In the genomic region with DNA sequence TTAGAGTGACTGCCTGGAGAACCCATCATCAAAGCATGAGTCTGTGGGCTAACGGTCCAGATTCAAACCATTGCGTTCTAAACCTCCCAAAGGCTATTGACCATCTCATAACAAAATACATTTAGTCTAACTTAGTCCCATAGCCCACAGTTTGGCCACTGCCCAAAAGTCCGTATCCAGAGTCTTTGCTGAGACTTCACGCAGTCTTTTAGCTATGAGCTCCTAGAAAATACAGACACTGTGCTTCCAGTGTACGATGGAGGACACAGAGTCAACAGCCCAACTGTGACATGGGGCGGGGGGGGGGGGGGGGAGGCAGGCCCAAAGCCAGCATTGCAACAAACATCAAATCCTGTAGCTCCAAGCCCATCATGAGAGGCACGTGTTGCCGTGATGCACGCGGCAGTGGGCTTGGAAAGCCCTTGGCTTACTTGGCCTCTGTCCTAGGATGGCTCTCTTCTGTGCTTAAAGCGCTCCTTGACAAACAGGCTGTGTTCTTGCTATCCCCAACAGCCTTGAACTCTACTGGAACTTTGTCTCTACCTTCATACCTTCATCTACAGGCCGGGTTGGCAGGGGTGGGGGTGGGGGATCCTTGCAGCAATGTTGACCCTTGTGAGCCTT, we compare ENCODE assay signal across 9 mouse cellular contexts. TPM values are rescaled to one million over a fixed set of nuclear protein-coding genes. Genes with fewer than 3 reads are reported as not detected.
DNase-seq lines count a peak whose midpoint lies in the region; ATAC-seq and TF ChIP-seq lines count a peak whose summit lies in the region.
"Had no signal": no experiment of that assay in that cellular context is flagged by ENCODE, and none has a peak within 500 bp of the region (broad histone marks: within the 10 kb centered on the region; RNA-seq: fewer than 3 reads in every experiment).

No protein-coding gene starts in this region.

- WGBS in kidney, postnatal 0 days = 77% methylated on average over 12 of the region's 12 CpGs
- 89% methylated on average over 11 of the region's 12 CpGs for WGBS in forebrain, embryonic 12.5 days
- 77% methylated on average over 12 of the region's 12 CpGs for WGBS in intestine, embryonic 15.5 days
- 79% methylated on average over 12 of the region's 12 CpGs for WGBS in neural tube, embryonic 13.5 days

- H3K4me2 ChIP-seq in kidney, postnatal 0 days (ENCODE audit: low read length) = peak overlapping the region; percentile 50
- H3K4me2 ChIP-seq in forebrain, embryonic 12.5 days = peak overlapping the region; percentile 44
- H3K4me2 ChIP-seq in intestine, embryonic 15.5 days (replicated peaks) = peak overlapping the region; percentile 51
- H3K4me2 ChIP-seq in neural tube, embryonic 13.5 days = peak overlapping the region; percentile 47

- peak overlapping the region; percentile 28 for H3K4me3 ChIP-seq in kidney, postnatal 0 days (replicated peaks; ENCODE audit: low read depth, low read length)
- peak overlapping the region; percentile 26; the same call in 1 of the 2 replicates for H3K4me3 ChIP-seq in forebrain, embryonic 12.5 days (replicated peaks)
- H3K4me3 ChIP-seq in intestine, embryonic 15.5 days (replicated peaks) = peak overlapping the region; percentile 33; the same call in 1 of the 2 replicates
- H3K4me3 ChIP-seq in neural tube, embryonic 13.5 days = peak overlapping the region; percentile 31

- H3K9ac ChIP-seq in kidney, postnatal 0 days (ENCODE audit: low read depth, low read length) = peak overlapping the region; percentile 24; the same call in 1 of the 2 replicates
- no peak overlapping the region for H3K9ac ChIP-seq in forebrain, embryonic 12.5 days
- H3K9ac ChIP-seq in intestine, embryonic 15.5 days = no peak overlapping the region
- 0 out of 2 replicates have a peak overlapping the region, but pooled peaks have one; percentile 31 for H3K9ac ChIP-seq in neural tube, embryonic 13.5 days

- H3K27me3 ChIP-seq in kidney, postnatal 0 days (ENCODE audit: insufficient read depth, low read length) = no peaks in the 10 kb centered on the region
- H3K27me3 ChIP-seq in forebrain, embryonic 12.5 days = peaks cover 6% of the 10 kb centered on the region; the same call in 1 of the 2 replicates
- no peaks in the 10 kb centered on the region for H3K27me3 ChIP-seq in intestine, embryonic 15.5 days (replicated peaks)
- H3K27me3 ChIP-seq in neural tube, embryonic 13.5 days = no peaks in the 10 kb centered on the region

- peaks cover 21% of the 10 kb centered on the region for H3K4me1 ChIP-seq in kidney, postnatal 0 days (replicated peaks; ENCODE audit: insufficient read depth, low read length)
- H3K4me1 ChIP-seq in forebrain, embryonic 12.5 days = peaks cover 18% of the 10 kb centered on the region
- peaks cover 12% of the 10 kb centered on the region; the same call in 1 of the 2 replicates for H3K4me1 ChIP-seq in intestine, embryonic 15.5 days (replicated peaks)
- peaks cover 11% of the 10 kb centered on the region for H3K4me1 ChIP-seq in neural tube, embryonic 13.5 days (replicated peaks)

- no peaks in the 10 kb centered on the region for H3K36me3 ChIP-seq in kidney, postnatal 0 days (ENCODE audit: insufficient read depth, low read length)
- H3K36me3 ChIP-seq in forebrain, embryonic 12.5 days (replicated peaks) = no peaks in the 10 kb centered on the region
- no peaks in the 10 kb centered on the region; the same call in 1 of the 2 replicates for H3K36me3 ChIP-seq in intestine, embryonic 15.5 days
- H3K36me3 ChIP-seq in neural tube, embryonic 13.5 days = peaks cover 17% of the 10 kb centered on the region; the same call in 1 of the 2 replicates

- TF ChIP-seq CTCF in kidney, postnatal 0 days (IDR thresholded peaks at IDR 0.05; ENCODE audit: low read depth) = no peak

- H3K27ac ChIP-seq in kidney, postnatal 0 days = no peak overlapping the region
- H3K27ac ChIP-seq in forebrain, embryonic 12.5 days = no peak overlapping the region
- H3K27ac ChIP-seq in intestine, embryonic 15.5 days = no peak overlapping the region
- no peak overlapping the region for H3K27ac ChIP-seq in neural tube, embryonic 13.5 days (replicated peaks)

- ATAC-seq in kidney, postnatal 0 days (replicated peaks; ENCODE audit: low FRiP score, low read depth) = no peak
- ATAC-seq in forebrain, embryonic 12.5 days (ENCODE audit: low FRiP score) = no peak
- no peak for ATAC-seq in intestine, embryonic 15.5 days
- no peak for ATAC-seq in neural tube, embryonic 13.5 days (ENCODE audit: low read depth)

- DNase-seq in kidney, postnatal 0 days (ENCODE audit: low spot score) = no peak
- DNase-seq in kidney, adult 18-20 months = no peak
- no peak for DNase-seq in cerebellum, postnatal 4 days (ENCODE audit: low spot score in 2 of 2)
- no peak for DNase-seq in thymus, postnatal 4 days
- DNase-seq in spleen, postnatal 14 days (ENCODE audit: low spot score in 2 of 2) = no peak
- DNase-seq: gastrocnemius, postnatal 10 days had no signal

- H3K9me3 ChIP-seq in kidney, postnatal 0 days (replicated peaks; ENCODE audit: low read length) = no peaks in the 10 kb centered on the region
- H3K9me3 ChIP-seq in forebrain, embryonic 12.5 days = no peaks in the 10 kb centered on the region
- no peaks in the 10 kb centered on the region for H3K9me3 ChIP-seq in intestine, embryonic 15.5 days
- no peaks in the 10 kb centered on the region for H3K9me3 ChIP-seq in neural tube, embryonic 13.5 days

RNA-seq across cellular contexts. Expression of a gene that starts 32.3 kb away (rescaled TPM):
- 47.0 and 49.7 TPM in 2 replicates for polyA plus RNA-seq in kidney, postnatal 0 days (2015; fragmentation: Nextera tagmentation; extraction: Ambion mirVana)
- 5.6 and 7.0 TPM in 2 replicates for polyA plus RNA-seq in forebrain, embryonic 12.5 days (2016; fragmentation: Nextera tagmentation; extraction: Ambion mirVana)
- polyA plus RNA-seq in intestine, embryonic 15.5 days (2015; fragmentation: Nextera tagmentation; extraction: Ambion mirVana) = 40.1 and 40.3 TPM in 2 replicates
- polyA plus RNA-seq in neural tube, embryonic 13.5 days (2015; fragmentation: Nextera tagmentation; extraction: Ambion mirVana) = 13.2 and 17.7 TPM in 2 replicates

RNA-seq across cellular contexts. Expression of a gene that starts 48.6 kb away (rescaled TPM):
- 9.7 and 11.9 TPM in 2 replicates for polyA plus RNA-seq in kidney, postnatal 0 days (2015; fragmentation: Nextera tagmentation; extraction: Ambion mirVana)
- polyA plus RNA-seq in forebrain, embryonic 12.5 days (2016; fragmentation: Nextera tagmentation; extraction: Ambion mirVana) = 27.4 and 36.4 TPM in 2 replicates
- 10.8 and 13.9 TPM in 2 replicates for polyA plus RNA-seq in intestine, embryonic 15.5 days (2015; fragmentation: Nextera tagmentation; extraction: Ambion mirVana)
- 7.1 and 10.3 TPM in 2 replicates for polyA plus RNA-seq in neural tube, embryonic 13.5 days (2015; fragmentation: Nextera tagmentation; extraction: Ambion mirVana)

Comparison
In these comparisons a context has a peak if more than half of its experiments do, and no peak if none do; other contexts are left out.
1. H3K9ac ChIP-seq: peak in kidney, postnatal 0 days (single experiment) and neural tube, embryonic 13.5 days (single experiment); none in forebrain, embryonic 12.5 days (single experiment) and intestine, embryonic 15.5 days (single experiment).
2. Peak in every context shown above with its lines, with median percentiles within 50 percentile points of each other: H3K4me2 ChIP-seq and H3K4me3 ChIP-seq.